Mouse (Mus musculus) adrenal gland, adult (tissue): Measurements from ENCODE around the gene 6430548M08Rik.

Experiments used
- DNase-seq, 2 experiments: peaks; one replicate each; pipeline ENCODE4 v3.0.0; 2022 to 2023; ENCODE audit warnings: low spot score in 1 of 2; ENCODE audit not compliant: inconsistent age in 2 of 2

6430548M08Rik gene

DNA sequence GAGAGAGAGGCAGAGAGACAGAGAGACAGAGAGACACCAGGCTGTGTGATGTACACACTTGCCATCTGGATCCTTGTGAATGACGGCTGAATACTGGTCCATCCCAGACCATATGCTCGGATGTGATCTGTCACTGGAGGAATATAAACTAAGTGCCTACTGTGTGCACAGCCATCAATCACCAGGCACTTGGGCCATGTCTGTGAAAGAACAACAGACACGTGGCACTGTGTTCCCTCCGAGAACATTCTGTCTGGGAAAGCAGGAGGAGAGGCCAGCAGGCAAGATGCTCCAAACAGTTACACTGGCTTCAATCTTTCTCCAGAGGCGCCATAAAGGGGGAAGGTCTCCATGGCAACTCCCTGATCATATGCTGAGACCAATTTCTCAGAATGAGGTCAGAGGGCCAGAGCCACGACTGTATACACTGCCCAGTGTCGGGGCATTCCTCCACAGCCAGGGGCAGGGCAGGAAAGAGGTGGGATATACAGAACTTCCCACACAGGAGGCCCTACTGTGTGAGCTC lies 66.6 kb downstream of the 6430548M08Rik start:
- DNase-seq = no peak

DNA sequence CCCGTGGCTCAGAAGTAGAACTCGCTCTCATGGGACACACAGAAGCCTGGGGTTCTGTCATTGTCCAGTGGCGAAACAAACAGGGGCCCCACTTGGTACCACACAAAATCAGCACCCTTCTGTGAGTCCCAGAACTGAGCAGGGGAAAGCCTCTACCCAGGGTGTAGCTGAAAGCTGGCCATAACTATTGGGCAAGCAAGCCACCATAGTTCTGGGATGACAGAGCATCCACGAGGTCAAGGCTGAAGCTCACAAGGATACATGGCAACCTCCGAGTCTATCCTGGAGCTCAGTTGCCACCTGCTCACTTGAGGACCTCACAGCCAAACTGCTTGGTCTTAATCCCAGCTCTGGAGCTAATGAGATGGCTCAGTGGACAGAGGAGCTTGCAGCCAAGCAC lies 67.3 kb downstream of the 6430548M08Rik start:
- peak in 1 of 2 experiments; percentile 77 for DNase-seq

DNA sequence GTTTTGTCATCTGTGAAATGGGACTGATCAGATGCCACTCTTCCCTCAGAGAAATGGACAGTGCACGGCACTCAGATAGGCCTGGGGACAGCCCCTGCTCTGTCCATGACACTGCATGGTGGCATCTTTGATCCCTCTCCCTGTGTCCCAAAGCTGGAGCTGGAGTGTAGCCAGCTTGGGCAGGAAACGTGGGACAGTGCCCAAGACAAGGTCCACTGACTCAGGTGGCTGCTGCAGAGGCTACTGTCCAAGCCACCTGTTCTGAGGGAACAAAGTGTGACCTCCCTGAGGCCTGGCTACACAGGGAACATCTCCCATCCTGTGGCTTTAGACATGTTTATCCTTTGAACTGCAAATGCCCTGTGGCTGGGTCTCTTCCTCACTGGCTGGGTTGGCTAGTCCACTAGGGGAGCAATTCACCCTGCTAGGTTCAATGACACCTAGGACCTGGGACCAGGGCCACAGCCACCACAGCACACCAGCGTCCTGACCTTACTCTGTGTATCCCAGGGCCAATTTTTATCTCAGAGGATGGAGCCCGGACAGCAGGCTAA lies 68.0 kb downstream of the 6430548M08Rik start:
- peak in 1 of 2 experiments; percentile 74 for DNase-seq

DNA sequence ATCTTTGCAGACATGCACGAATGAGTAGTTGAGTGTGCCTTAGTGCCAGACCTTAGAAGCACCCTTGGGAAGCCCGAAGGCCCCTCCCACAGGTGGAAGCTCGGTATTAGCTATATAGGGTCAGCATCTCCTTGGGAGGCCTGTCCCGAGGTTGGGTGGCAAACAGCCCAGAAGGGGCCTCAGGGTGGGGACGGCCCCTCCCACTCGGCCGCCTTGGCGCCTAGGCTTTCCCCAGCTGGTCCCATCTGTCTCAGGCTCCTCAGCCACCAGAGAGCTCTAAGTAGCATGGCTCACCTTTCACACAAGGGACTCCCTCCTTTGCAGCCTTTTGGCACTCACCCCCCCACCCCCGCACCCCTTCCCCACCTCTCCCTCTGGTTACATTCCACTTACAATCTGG lies 70.4 kb downstream of the 6430548M08Rik start:
- DNase-seq = no peak

DNA sequence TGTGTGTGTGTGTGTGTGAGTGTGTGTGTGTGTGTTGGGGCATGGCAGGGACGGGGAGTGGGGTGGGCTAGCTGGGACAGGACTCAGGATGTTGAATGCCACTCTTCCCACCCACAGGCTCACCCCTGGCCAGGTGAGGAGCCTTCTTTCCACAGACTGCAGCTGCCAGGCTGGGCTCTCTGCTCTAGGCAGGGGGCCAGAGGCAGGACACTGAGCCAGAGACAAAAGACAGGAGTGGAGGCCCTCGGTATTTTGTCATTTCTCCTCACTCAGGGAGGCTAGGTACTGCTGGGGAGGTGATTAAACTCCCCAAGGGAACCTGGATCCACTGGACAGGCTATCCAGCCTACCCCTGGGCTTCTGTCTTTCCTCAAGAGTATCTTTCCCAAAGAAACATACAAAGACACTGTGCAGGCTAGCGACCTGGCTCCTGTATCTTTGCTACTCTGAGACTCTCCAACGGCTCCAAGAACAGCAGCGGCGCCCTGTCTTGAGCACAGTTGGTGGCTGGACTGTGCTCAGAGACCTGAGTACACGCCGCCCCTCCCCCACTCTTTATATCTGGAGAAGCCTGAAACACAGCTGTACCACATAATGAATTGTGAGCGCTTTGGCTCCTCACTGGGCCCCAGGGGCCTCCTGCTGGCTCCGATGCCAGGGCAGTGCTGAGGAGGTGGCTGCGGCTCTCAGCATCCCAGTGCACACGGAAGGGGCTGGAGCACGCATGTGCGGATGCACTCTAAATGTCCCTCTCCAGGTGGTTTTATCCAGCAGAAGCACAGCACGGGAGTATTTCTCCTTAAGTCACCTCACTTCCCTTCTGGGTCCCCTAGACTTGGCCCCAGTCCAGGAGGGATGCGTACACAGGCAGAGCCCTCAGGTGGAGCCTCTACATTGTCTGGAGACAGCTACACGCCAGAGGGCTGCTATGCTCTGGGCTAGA lies 71.2 kb downstream of the 6430548M08Rik start:
- peak in 1 of 2 experiments; percentile 68 for DNase-seq

DNA sequence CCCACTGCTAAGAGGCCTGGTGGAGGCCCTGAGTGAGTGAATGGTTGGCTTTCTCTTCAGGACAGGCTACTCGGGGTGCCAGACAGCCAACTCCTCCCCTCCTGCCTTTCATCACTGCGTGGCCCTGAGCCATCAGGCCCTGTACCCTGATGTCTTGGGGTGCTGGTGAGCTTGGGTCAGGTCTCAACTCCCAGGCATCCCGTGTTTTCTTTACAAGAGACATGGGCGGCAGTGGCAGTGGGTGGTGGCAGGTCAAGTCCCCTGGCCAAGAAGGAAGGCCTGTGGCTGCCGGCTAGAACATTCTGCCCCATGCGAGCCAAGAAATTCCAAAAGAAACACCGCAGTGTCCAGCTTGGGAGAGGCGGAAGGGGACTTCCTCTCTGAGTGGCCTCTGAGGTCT lies 72.5 kb downstream of the 6430548M08Rik start:
- peak; percentile 69 to 84 for DNase-seq

DNA sequence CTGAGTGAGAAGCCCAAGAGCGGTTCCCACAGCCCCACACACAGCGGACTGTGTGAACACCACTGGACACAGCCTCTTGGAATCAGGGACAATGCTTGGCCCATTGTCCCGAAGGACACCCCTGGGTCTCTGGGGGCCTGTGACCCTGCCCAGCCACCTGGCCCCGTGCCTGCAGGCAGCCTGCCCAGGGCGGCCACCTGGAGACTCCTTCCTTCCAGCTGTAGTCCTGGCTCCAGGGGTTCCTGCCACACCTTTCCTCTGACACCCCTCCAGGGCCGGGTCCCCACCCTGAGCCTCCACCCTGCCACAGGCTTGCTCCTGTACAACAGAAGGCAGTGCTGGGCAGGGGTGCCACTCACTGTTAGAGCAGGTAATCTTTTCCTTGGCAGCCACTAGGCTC lies 74.6 kb downstream of the 6430548M08Rik start:
- DNase-seq = peak; percentile 74 to 82

DNA sequence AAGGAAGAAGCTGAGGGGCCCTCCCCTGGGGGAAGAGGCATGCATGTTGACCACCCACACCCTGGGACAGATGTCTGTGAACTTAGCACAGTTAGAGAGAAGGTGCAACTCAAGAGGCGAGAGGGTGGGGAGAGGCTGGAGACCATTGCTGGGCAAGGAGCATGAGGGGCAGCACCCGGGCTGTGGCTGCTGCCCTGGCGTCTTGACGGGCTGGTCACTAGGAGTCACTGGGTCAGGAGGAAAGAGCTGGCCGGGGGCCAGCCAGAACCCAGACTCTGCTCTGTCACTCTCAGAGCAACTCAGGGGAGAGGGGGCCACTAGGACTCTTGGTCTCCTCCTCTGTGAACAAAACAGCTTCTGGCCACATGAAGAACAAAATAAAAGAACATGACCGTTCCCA lies 75.5 kb downstream of the 6430548M08Rik start:
- DNase-seq = peak in 1 of 2 experiments; percentile 55

DNA sequence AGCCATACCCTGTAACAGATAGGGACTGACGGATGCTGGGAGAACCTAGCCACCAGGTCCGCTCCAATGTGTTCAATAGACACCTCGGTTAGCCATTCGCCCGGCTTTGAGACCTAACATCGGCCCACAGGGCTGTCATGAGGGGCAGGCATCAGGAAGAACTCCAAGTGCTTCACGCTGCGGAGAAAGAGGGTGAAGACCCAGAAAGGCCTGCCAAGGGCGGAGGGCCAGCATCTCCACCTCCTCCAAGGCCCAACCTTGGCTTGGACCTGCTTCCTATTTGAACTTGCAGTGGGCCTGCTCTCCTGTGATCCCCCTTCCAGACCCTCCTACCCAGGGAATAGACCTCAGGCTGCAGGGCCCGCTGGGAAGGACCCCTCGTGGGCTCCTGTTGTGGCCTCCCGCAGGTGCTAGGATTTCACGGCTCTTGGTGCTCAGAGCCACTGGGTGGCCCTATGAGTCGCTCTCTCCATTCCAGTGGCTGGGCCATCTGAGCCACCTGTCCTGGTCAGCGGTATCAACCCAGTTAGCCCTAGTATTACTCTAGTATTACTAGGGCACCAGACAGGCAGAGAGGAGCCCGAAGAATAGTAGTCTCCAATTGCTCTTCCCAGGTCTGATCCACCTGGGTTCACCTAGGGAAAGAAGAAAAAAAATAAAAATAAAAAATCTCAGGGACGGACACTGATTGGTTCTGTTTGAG lies 76.3 kb downstream of the 6430548M08Rik start:
- DNase-seq = peak in 1 of 2 experiments; percentile 40

DNA sequence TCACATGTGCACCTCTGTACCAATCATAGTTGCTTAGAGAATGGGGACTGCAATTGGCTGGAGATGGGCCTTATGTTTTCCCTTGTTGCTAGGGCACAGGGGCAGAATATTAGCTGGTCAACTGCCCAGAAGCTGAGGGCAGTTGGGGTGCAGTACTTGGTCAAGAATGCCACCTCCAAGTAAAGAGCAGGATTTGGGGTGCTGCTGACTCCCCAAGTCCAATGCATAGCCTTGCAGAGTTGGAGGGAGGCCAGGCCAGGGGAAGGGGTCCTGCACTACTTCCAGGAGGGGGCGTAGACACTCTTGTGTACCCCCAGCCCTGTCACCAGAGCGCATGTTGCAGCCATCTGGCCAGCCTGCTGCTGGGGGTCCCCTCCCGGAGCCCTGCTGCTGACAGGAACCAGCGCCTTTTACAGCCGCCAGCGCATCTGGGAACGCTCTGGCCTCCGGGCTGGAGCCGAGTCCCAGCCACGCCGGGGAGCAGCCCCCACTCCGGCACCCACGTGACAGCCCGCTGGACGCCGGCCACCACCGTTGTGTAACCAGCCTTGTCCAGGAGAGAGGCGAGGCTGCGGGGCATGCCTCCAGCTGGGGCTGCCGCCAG lies 77.0 kb downstream of the 6430548M08Rik start:
- peak; percentile 97 to 98 for DNase-seq

DNA sequence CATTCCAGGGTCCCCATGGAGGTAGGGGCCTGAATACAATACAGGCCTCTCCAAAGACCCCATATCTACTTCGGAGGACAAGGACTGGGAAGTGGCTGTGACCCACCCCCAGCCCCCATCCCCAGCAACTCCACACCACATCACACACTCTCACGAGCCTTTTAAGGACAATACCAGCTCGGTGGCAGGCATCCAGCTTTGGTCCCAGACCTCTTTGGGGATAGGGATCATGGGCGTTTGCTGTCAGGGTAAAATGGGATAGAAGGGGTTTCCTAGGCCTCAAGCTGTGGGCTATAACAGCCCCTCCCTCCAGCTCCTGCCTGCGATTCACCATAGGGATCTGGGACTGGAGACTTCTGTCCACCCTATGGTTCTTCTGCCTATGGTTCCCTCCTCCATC lies 77.7 kb downstream of the 6430548M08Rik start:
- DNase-seq = peak; percentile 34 to 67

DNA sequence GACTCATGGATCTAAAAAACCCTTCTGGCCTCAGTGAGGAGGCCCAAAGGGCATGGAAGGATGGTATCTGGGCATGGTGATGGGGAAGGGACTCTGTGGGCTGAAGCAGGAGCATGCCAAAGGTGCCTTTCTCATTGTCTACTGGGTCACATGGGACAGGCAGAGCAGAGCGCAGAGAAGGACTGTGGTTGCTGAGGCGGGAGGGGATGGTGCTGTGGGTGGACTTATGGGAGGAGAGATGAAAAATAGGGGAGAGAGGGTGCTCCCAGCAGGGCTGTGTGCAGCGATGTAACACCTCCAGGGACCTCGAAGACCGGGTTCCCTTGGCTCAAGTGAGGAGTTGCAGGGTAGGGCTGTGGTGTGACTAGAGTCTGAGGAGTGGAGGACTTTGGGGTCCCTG lies 78.2 kb downstream of the 6430548M08Rik start:
- DNase-seq = no peak

DNA sequence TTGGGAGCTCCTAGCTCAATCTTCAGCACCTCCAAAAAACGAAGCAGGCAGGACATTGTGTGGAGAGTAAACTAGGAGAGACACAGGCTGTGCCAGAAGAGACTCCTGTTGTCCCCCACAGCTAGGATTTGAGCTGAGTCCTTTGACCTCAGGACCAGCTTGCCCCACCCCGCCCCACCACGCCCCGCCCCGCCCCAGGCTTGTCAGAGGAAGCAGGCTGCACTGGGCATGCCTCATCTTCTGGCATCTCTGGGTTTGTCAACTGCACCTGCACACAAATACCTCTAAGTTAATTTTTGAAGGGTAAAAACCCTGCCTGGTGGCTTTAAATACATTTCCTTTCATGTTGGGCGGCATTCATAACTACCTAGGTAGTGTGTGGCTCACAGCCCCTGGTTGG lies 87.4 kb downstream of the 6430548M08Rik start:
- no peak for DNase-seq

DNA sequence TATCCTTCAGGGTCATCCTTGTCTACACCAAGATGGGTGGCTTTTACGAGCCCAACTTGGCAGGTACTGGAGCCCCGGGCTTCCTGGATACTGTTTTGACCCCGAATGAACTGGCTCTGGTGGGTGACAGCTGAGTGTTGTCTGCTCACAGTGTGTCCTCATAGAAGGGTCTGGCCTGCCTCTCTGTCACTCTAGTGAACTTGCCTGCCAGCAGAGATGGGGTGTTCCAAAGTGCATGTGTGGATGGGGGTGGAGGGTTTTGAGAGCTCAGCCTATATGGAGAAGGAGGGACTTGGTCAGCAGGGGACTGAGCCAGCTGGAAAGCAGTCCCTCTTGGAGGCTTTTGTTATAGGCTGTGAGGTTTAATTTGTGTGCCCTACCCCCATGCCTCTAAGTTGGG lies 88.6 kb downstream of the 6430548M08Rik start:
- no peak for DNase-seq

DNA sequence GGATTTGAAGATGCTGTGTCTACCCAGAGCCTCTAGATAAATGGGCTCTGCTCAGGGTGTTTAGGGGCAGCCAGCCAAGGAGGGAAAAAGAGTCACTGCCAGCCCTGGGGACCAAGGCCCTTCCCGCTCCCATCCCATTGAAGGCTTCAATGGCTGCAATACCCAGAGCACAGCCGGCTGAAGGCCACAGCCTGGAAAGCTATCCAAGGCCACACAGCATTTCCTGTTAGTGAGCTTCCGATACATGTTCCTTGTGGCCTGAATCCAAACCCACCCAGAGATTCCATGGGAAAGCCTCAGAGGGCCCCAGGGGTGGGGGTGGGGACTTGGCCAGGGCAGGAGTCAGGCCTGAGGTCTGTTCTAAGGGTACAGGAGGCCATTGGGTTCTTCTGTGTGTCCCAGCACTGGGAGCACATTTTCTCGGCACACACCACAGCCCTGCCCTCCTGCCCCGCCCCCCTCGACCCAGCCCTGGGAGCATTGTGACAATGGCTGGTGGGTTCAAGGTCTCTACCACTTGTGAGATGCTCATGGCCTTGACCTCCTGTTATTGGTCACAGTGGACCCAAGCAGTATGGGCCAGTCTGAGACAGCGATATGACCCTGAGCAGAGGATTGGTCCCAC lies 90.9 kb downstream of the 6430548M08Rik start:
- peak; percentile 90 to 96 for DNase-seq

DNA sequence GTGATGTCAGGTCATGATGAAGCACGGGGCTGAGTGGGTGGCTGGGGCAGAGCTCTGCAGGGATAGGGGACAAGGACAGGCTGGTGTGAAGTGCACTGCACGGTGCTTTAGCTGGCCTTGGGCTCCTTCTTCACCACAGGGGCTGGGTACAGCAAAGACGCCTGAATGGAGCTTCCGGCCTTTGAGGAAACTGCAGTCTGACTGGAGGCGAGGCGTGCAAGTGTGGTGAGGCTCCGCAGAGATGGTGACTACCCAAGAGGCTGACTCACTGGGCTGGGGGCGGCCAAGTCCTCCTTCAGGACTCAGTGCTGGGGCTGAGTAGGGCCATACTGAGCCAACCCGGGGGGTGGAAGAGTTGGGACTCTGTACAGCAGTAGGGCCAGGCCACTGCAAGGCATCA lies 92.0 kb downstream of the 6430548M08Rik start:
- peak; percentile 70 to 77 for DNase-seq

DNA sequence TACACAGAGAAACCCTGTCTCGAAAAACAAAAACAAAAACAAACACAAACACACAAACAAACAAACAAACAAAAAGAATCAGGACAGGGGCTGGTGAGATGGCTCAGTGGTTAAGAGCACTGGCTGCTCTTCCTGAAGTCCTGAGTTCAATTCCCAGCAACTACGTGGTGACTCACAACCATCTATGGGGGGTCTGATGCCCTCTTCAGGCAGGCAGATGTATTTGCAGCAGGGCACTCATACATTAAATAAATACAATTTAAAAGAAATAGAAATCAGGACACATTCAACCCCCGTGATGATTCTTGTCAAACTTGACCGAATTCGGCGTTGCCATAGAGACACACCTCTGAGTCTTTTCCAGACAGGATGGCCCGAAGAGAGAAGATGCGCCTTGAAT lies 93.4 kb downstream of the 6430548M08Rik start:
- no peak for DNase-seq

DNA sequence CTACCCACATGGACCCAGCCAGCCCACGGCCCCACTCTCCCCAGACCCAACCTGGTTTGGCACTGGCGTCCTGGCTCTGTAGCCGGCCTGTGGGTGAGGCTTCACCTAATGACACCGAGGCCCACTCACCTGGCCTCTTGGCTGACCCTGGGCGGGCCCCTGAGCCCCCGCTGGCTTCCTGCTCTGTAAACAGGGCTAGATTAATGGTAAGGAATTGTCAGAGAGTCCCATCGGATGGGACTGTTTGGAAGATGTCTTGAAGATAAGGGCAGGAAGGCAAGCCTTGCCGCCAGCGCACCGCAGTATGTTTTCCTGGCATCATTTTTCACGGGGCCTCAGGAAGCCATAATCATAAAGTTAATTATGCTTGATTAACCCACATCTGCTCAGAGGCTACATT lies 94.2 kb downstream of the 6430548M08Rik start:
- DNase-seq = peak in 1 of 2 experiments; percentile 31

DNA sequence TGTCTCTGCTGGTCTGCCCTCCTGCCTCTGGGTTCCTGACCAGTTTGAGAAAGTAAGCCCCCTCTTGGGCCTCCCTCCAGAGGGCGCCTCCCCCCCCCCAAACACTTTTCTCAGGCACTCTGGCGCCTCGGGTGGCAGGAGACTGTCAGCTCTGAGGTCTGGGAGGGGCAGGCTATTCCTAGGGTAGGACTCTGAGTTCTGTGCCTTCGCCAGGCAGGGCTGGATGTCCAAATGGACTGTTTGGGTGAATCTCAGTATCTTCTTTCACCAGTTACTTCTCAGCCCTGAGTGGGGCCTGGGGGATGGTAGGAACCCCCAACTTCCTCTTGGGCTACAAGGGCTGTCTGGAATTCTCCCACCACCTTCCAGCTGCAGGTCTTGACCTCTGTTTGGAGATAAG lies 97.4 kb downstream of the 6430548M08Rik start:
- DNase-seq = no peak

DNA sequence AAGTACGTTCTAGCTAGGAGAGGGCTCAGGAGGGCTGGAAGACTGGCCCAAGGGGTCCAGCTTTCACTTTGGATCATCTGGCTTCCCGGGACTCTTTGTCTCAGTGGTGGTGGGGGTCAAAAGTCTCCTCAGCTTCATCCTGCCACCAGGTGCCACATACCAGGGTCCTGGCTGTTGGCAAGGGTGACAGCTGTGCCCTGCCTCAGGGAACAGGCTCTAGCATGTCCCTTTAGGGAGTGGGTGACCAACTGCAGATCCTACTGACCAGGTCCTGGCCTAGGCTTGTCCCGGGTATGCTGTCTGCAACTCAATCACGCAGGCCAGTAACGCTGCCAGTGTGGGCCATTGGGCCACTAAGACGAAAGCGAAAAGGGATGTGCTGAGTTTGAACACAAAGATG lies 98.6 kb downstream of the 6430548M08Rik start:
- DNase-seq = no peak

DNA sequence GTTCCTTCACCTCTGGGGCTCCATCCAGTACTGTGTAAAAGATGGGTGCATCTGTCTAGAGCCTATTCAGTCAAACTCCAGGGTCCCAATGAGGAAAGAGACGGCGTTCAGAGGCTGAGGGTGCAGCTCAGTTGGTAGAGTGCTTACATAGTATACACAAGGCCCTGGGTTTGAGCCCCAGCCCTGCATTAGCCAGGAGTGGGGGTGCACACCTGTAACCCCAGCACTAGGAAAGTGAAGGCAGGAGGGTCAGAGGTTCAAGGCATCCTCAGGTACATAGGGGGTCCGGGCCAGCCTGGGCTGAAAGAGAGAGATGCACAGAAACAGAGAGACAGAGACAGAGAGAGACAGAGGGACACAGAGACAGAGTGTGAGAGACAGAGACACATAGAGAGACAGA lies 99.3 kb downstream of the 6430548M08Rik start:
- no peak for DNase-seq
